Mouse (Mus musculus): Measurements from ENCODE around the gene Begain.
A peak's percentile ranks its signal among the peaks of the same experiment; 100 is the strongest.

The Begain gene

DNA sequence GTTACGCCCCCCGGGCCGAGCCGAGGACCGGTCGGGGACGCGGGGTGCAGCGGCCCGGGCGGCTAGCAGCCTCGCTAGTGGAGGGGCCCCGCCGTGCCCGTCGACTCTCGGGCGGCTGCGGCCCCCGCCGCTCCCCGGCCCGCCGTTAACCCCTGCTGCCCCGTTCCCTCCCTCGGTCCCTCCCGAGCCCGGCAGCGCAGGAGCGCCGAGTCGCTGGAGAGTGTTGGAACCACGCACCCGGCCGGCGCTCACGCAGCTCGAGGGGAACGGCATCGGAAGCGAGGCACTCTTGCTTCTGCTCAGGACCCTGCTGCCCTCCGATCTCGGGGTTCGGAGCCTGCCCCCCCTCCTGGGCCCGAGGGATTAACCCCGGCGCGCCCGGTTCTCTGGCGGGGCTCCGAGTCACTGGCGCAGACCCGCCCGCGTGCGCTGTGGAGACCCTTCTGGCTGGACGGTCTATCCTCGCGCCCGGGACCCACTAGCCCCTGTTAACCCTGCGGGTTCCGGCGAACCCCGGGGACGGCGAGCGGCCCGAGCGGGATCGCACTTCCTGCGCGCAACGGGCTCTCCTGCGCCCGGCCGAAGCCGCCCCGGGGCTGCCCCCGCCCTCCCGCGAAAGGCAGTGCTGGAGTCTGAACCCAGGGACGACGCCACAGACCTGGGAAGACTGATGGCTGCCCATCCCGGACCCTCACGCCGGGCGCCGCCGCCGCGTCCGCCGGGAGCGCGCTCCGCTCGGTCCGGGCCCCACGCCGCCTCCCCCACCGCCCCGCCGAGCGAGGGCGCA lies 14.8 kb downstream of the Begain start:
- DNase-seq (ENCODE audit: low spot score in 2 of 2): no peak

DNA sequence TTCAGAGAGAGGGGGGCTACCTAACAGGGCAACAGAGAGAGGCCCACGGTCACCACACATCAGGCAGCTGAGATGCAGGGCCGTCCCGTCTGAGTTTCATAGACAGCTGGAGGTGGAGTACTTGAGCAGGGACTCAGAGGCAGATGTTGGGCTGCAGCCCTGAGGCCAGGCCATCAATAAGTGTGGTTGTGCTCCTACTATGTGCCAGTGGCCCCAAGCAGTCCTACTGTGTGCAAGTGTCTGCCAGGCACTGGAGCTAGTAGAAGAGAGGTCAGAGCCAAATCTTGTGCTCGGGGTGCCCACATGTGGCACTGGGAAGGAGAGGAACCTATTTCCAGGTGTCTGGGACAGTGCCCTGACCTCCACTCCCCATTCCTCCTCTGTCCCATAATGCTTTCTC lies 18.1 kb downstream of the Begain start:
- no peak for DNase-seq (ENCODE audit: low spot score in 2 of 2)

- DNase-seq (ENCODE audit: low spot score in 2 of 2): no peak
Measured at GRCm38 (mm10) chr12:109045581-109045980, 22.4 kb downstream of the Begain start.

- DNase-seq (ENCODE audit: low spot score in 2 of 2): no peak
Measured at GRCm38 (mm10) chr12:109044497-109044896, 23.5 kb downstream of the Begain start.

- DNase-seq (ENCODE audit: low spot score in 2 of 2): no peak
Measured at GRCm38 (mm10) chr12:109039311-109039710, 28.7 kb downstream of the Begain start.

DNA sequence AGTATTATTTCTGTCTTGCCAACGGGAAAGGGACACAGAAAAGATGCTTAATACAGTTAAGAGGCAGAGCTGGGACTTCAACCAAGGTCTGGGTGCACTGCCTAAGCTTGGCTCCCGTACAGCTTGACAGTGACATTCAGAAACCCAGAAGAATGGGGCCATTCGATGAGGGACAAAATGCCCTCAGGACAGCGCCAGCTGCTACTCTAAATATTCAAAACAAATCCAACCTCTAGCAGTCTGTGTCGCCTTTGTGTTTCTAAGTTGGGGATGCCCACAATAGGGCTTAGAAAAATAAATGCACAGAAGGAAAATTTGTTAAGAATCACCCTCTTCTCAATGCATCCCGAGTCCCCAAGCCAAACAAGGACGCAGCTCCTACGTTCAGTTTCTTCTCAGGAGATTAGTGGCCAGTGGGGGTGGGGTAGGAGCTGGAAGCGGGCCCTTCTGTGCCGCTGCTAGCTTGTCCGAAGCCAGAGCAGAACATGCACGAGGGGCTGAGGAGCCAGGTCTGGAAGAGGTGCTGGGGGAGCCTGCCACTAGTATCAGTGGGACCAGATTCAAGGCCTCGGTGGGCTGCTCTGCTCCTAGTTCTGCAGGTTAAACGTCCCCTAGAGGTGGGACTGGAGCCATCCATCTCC lies 29.7 kb downstream of the Begain start:
- no peak for DNase-seq (ENCODE audit: low spot score in 2 of 2)

DNA sequence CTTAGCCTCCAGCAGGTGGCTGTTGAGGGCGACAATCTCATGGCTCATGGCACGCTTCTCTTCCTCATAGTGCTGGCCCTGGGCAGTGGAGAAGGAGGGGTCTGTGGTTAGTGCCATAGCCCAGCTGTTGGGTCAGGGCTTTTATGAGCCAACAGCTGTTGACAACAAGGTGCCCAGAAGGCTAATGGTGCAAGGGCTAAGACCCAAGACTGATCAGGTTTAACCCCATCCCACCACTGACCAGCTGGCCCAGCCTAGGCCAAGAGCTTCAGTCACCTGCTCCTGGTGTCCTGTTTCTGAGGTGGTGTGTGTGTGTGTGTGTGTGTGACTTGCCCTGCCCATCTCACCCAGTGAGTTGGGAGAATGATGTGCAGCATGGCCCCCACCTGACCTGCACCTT lies 31.0 kb downstream of the Begain start:
- DNase-seq (ENCODE audit: low spot score in 2 of 2): no peak

GRCm38 (mm10) chr12:109023780-109024179 lies 44.2 kb downstream of the Begain start:
- peak in 1 of 2 experiments; percentile 34 for DNase-seq (ENCODE audit: low spot score in 2 of 2)

DNA sequence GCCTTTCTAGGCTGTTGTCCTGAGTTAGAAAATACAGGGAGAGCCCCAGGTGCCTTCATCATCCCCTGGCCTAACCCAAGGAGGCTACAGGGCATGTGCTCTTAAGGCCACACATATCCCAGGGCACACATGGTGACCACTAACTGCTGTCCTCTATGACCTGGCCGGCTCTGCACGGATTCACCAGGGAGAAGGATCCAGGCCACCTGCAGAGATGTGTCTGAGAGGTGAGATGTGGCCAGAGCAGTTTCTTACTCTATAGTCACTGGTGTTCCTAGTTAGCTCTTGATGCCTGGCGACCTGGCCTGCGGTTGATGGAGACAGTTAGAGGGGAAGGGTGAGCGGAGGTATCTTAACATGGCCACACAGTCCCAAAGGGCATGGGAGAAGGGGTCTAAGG lies 45.1 kb downstream of the Begain start:
- DNase-seq (ENCODE audit: low spot score in 2 of 2): no peak

- no peak for DNase-seq (ENCODE audit: low spot score in 2 of 2)
Measured at GRCm38 (mm10) chr12:109022181-109022691, 45.8 kb downstream of the Begain start.

- DNase-seq (ENCODE audit: low spot score in 2 of 2): no peak
Measured at GRCm38 (mm10) chr12:109010070-109010649, 57.9 kb downstream of the Begain start.

DNA sequence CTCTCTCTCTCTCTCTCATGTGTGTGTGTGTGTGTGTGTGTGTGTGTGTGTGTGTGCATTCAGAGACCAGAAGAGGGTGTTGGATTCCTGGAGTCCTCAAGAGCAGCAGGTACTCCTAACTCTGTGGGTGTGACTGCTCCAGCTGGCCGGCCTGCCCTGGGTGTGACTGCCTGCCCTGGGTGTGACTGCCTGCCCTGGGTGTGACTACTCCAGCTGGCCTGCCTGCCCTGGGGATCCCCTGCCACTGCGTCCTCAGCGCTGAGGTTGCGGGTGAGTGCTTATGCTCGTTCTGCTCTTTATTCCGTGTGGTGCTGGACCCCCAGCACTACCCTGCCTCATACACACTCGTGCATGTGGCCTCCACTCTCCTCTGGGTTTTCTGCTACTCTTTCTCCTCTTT lies 65.0 kb downstream of the Begain start:
- peak in 1 of 2 experiments; percentile 62 for DNase-seq (ENCODE audit: low spot score in 2 of 2)

DNA sequence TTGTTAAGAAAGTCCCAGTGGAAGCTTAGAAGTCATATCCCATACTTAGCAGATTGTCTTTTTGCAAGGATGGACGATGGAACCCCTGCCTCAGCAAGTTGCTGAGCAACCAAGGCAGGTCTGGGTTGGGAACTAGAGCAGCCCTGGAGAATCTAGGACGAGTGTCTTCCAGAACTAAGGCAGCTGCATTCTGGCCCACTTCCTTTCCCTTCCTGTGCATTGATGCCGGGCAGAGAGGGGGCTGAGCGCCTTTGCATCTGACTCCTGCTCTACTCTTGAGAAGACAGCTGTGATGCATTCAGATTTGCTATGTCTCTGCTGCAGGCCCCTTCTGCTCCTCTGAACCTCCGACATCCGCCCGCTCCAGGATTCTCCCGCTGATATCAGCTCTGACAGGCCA lies 70.8 kb downstream of the Begain start:
- DNase-seq (ENCODE audit: low spot score in 2 of 2): no peak

DNA sequence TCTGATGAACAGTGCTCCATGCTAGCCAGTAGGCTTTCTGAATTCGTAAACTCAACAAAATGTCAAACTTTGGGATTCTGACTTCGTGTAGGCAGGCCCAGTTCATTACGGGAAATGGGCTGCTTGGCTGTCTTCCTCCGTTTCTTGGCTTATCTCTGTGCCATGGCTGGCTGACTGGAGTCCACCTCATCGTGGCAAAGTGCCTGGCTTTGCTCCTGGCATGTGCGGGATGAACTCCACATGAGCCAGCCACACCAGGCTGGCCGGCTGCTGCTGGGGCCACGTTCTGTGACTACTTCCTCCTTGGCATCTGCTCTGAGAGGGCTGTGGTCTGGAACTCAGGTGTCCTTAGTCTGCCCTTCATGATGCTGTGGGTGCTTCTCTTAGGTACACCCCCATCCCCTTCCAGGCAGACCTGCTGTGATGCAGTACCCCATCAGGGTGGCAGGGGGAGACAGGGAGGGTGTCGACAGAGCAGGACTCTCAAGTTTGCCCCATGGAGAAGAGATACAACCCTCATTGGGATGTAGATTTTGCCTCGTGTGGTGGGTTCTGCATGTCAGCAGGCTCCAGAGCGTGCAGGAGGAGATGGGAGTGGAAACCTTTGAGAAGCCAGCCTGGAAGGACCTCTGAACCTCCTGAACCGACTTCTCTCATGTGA lies 71.9 kb downstream of the Begain start:
- DNase-seq (ENCODE audit: low spot score in 2 of 2): no peak

GRCm38 (mm10) chr12:108994436-108995031 lies 73.5 kb downstream of the Begain start:
- peak; percentile 46 to 83 for DNase-seq (ENCODE audit: low spot score in 2 of 2)

GRCm38 (mm10) chr12:108993046-108993445 lies 75.0 kb downstream of the Begain start:
- no peak for DNase-seq (ENCODE audit: low spot score in 2 of 2)

DNA sequence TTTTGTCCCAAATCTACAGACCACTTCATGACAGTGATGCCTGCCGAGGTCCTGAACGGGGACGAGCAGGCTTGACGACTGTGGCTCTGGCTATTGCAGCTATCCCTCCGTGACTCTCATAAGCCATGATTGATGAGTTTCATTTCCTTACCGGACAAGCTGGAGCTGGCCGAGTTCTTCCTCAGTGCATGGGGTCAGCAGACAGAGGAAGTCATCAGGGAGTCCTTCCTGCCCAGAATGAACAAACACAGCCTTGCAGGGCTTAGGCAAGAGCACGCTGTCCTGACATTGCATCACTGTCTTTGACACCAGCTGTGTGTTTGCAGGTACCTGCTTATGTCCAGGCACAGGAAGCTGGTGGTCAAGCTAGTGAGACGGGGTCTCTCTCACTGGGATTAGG lies 77.6 kb downstream of the Begain start:
- no peak for DNase-seq (ENCODE audit: low spot score in 2 of 2)

GRCm38 (mm10) chr12:108987448-108987847 lies 80.6 kb downstream of the Begain start:
- no peak for DNase-seq (ENCODE audit: low spot score in 2 of 2)

DNA sequence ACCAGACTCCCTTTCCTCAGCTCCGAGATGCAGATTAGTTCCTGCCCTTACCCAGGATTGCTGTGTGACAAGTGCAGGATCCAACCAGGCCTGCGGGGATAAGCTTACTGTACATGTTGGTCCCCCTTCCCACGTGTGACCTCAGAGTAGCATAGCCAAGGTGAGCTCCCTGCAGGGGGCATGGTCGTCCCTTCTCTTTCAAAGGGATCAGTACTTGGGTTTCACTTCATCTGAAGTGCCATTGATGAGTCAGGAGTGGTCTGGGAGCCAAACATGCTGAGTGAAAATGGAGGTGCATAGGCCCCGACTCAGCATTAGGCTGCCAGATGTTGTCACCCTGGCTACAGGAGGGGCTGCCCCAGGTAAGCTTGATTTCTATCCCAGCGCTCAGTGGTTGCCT lies 83.0 kb downstream of the Begain start:
- no peak for DNase-seq (ENCODE audit: low spot score in 2 of 2)

GRCm38 (mm10) chr12:108984471-108984870 lies 83.5 kb downstream of the Begain start:
- DNase-seq (ENCODE audit: low spot score in 2 of 2): no peak

GRCm38 (mm10) chr12:108983496-108983895 lies 84.5 kb downstream of the Begain start:
- no peak for DNase-seq (ENCODE audit: low spot score in 2 of 2)

DNA sequence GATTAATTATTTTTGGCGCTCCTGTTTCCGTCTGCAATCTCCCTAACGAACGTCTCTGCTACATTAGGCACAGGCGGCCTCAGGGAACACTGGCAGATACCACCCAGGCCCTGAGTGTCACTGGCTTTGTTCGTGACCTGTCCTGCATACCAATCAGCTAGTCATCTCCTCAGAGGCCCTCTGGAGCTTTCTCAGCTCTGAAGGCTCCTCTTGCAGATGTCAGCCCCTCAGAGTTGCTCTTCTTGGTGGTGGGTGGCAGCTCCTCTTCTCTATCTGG lies 85.4 kb downstream of the Begain start:
- DNase-seq (ENCODE audit: low spot score in 2 of 2): no peak
